Mouse (Mus musculus): ENCODE measurements around the gene Arfrp1. TPM values are rescaled to one million over a fixed set of nuclear protein-coding genes. Genes with fewer than 3 reads are reported as not detected.

The Arfrp1 gene
- polyA plus RNA-seq, 1 experiment from 2014 or later = 65.8 TPM

Other genes with a start within 250 kb of the Arfrp1 start
- gene Kcnq2, start 230.1 kb downstream of the Arfrp1 start, polyA plus RNA-seq (2014; fragmentation: Nextera tagmentation; extraction: Ambion mirVana) = 52.0 and 52.4 TPM in 2 replicates
- gene Eef1a2, start 208.4 kb downstream of the Arfrp1 start, polyA plus RNA-seq (2014; fragmentation: Nextera tagmentation; extraction: Ambion mirVana) = 12.7 and 14.1 TPM in 2 replicates
- gene Ppdpf, start 178.2 kb downstream of the Arfrp1 start, polyA plus RNA-seq (2014; fragmentation: Nextera tagmentation; extraction: Ambion mirVana) = 442 and 539 TPM in 2 replicates
- gene Ptk6, start 162.6 kb downstream of the Arfrp1 start, polyA plus RNA-seq (2014; fragmentation: Nextera tagmentation; extraction: Ambion mirVana) = not detected in 2 replicates
- gene Srms, start 152.2 kb downstream of the Arfrp1 start, polyA plus RNA-seq (2014; fragmentation: Nextera tagmentation; extraction: Ambion mirVana) = 0.11 and 0.16 TPM in 2 replicates
- 0.39 and 0.49 TPM in 2 replicates for gene Fndc11, start 145.4 kb downstream of the Arfrp1 start, polyA plus RNA-seq (2014; fragmentation: Nextera tagmentation; extraction: Ambion mirVana)
- 0.19 and 0.39 TPM in 2 replicates for gene Helz2, start 123.4 kb downstream of the Arfrp1 start, polyA plus RNA-seq (2014; fragmentation: Nextera tagmentation; extraction: Ambion mirVana)
- 15.7 and 19.5 TPM in 2 replicates for gene Gmeb2, start 77.4 kb downstream of the Arfrp1 start, polyA plus RNA-seq (2014; fragmentation: Nextera tagmentation; extraction: Ambion mirVana)
- 1,182 and 1,543 TPM in 2 replicates for gene Stmn3, start 50.9 kb downstream of the Arfrp1 start, polyA plus RNA-seq (2014; fragmentation: Nextera tagmentation; extraction: Ambion mirVana)
- gene Rtel1, start 45.7 kb downstream of the Arfrp1 start, polyA plus RNA-seq (2014; fragmentation: Nextera tagmentation; extraction: Ambion mirVana) = 40.3 and 46.9 TPM in 2 replicates
- 65.0 and 67.7 TPM in 2 replicates for gene Zgpat, start 476 bp downstream of the Arfrp1 start, polyA plus RNA-seq (2014; fragmentation: Nextera tagmentation; extraction: Ambion mirVana)
- 43.7 and 50.1 TPM in 2 replicates for gene Lime1, start 14.7 kb upstream of the Arfrp1 start, polyA plus RNA-seq (2014; fragmentation: Nextera tagmentation; extraction: Ambion mirVana)
- 18.8 and 22.2 TPM in 2 replicates for gene Zbtb46, start 94.0 kb upstream of the Arfrp1 start, polyA plus RNA-seq (2014; fragmentation: Nextera tagmentation; extraction: Ambion mirVana)
- 0.12 TPM in 1 of 2 replicates, not detected in the other for gene Abhd16b, start 127.8 kb upstream of the Arfrp1 start, polyA plus RNA-seq (2014; fragmentation: Nextera tagmentation; extraction: Ambion mirVana)
- 102 and 112 TPM in 2 replicates for gene Tpd52l2, start 131.7 kb upstream of the Arfrp1 start, polyA plus RNA-seq (2014; fragmentation: Nextera tagmentation; extraction: Ambion mirVana)
- 189 and 233 TPM in 2 replicates for gene Dnajc5, start 155.1 kb upstream of the Arfrp1 start, polyA plus RNA-seq (2014; fragmentation: Nextera tagmentation; extraction: Ambion mirVana)
- 61.0 and 65.6 TPM in 2 replicates for gene Uckl1, start 219.5 kb upstream of the Arfrp1 start, polyA plus RNA-seq (2014; fragmentation: Nextera tagmentation; extraction: Ambion mirVana)
- gene Prpf6, start 226.5 kb upstream of the Arfrp1 start, polyA plus RNA-seq (2014; fragmentation: Nextera tagmentation; extraction: Ambion mirVana) = 59.9 and 65.8 TPM in 2 replicates
- 72.6 and 75.3 TPM in 2 replicates for gene Zfp512b, start 227.4 kb upstream of the Arfrp1 start, polyA plus RNA-seq (2014; fragmentation: Nextera tagmentation; extraction: Ambion mirVana)
- 215 and 245 TPM in 2 replicates for gene Samd10, start 233.8 kb upstream of the Arfrp1 start, polyA plus RNA-seq (2014; fragmentation: Nextera tagmentation; extraction: Ambion mirVana)

All from midbrain, embryonic 14.5 days (tissue).